Mouse (Mus musculus): ENCODE measurements around the gene Muc4. TPM values are rescaled to one million over a fixed set of nuclear protein-coding genes. Genes with fewer than 3 reads are reported as not detected.

The Muc4 gene
- total RNA-seq, 2 experiments from 2014 or later, result not detected

Other genes starting within 250 kb of the Muc4 start
- gene Slc51a, start 248.0 kb upstream of the Muc4 start, total RNA-seq (2021), result not detected
- not detected for gene Zdhhc19, start 239.6 kb upstream of the Muc4 start, total RNA-seq (2021)
- gene Tfrc, start 127.0 kb upstream of the Muc4 start, total RNA-seq (2021), result 100 to 1,000 TPM in 1 of 2 experiments, 10 to 100 TPM in 1; 97.9 to 112 TPM
- gene Tnk2, start 92.0 kb upstream of the Muc4 start, total RNA-seq (2021), result 100 to 1,000 TPM; 114 to 128 TPM
- gene Muc20, start 61.5 kb downstream of the Muc4 start, total RNA-seq (2021), result not detected
- not detected for gene Smbd1, start 74.6 kb downstream of the Muc4 start, total RNA-seq (2021)
- gene Fyttd1, start 141.6 kb downstream of the Muc4 start, total RNA-seq (2021), result 100 to 1,000 TPM; 134 to 147 TPM
- 10 to 100 TPM; 55.0 to 61.3 TPM for gene Rubcn, start 141.9 kb downstream of the Muc4 start, total RNA-seq (2021)
- gene Lrch3, start 178.2 kb downstream of the Muc4 start, total RNA-seq (2021), result 10 to 100 TPM; 34.3 to 37.1 TPM